Mouse (Mus musculus) liver, embryonic 11.5 days (tissue): ENCODE measurements at regions not wholly inside any gene's neighbourhood (a gene's known extent, or its start where the extent isn't known, plus 50 kb on each side); places are given as distances from the start of the nearest gene placed in this dataset.

Experiments
- ATAC-seq: fragments of 200-750 bp; cut with Nextera tagmentation; replicated peaks from 2 replicates; pipeline ENCODE4 v1.8.0; 2017; ENCODE audit warnings: moderate number of reproducible peaks, mild to moderate bottlenecking, moderate TSS enrichment, moderate library complexity; ENCODE audit not compliant: low FRiP score
- DNase-seq: peaks from one replicate; pipeline ENCODE4 v3.0.0-alpha.2; 2017; ENCODE audit warnings: low spot score
- H3K27ac ChIP-seq: fragments of 300-500 bp; sonication (generic); 2 replicates; pipeline ENCODE4 v1.5.1; 2014; ENCODE audit warnings: mild to moderate bottlenecking, low read depth, low read length, control low read depth
- H3K27me3 ChIP-seq: fragments of 300-500 bp; sonication (generic); replicated peaks from 2 replicates; pipeline ENCODE4 v1.6.1; 2014; ENCODE audit warnings: low read length, mixed read lengths; ENCODE audit not compliant: control insufficient read depth, insufficient read depth
- H3K36me3 ChIP-seq: fragments of 300-500 bp; sonication (generic); 2 replicates; pipeline ENCODE4 v1.6.1; 2014; ENCODE audit warnings: mild to moderate bottlenecking, low read length, moderate library complexity, mixed read lengths; ENCODE audit not compliant: control insufficient read depth, insufficient read depth
- H3K4me1 ChIP-seq: fragments of 300-500 bp; sonication (generic); replicated peaks from 2 replicates; pipeline ENCODE4 v1.6.1; 2014; ENCODE audit warnings: low read length, mixed read lengths; ENCODE audit not compliant: control insufficient read depth, insufficient read depth
- H3K4me2 ChIP-seq: fragments of 300-500 bp; sonication (generic); 2 replicates; pipeline ENCODE4 v1.6.1; 2014; ENCODE audit warnings: mild to moderate bottlenecking, control low read depth, moderate library complexity
- H3K4me3 ChIP-seq: fragments of 300-500 bp; sonication (generic); 2 replicates; pipeline ENCODE4 v1.5.1; 2014; ENCODE audit warnings: low read depth, low read length, control low read depth
- H3K9ac ChIP-seq: fragments of 300-500 bp; sonication (generic); 2 replicates; pipeline ENCODE4 v1.6.1; 2014; ENCODE audit warnings: low read depth, low read length, control low read depth
- H3K9me3 ChIP-seq: fragments of 300-500 bp; sonication (generic); 2 replicates; pipeline ENCODE4 v1.6.1; 2016; ENCODE audit warnings: low read length, inconsistent platforms, mixed read lengths; ENCODE audit not compliant: control insufficient read depth
- WGBS: fragments of 180-500 bp; shearing (Covaris S2); extraction: QIAGEN DNeasy Blood & Tissue Kit; methylation state at CpG from one replicate; pipeline ENCODE4 v1.1.7; 2014; 5-methylcytosine and 5-hydroxymethylcytosine counted together

DNA sequence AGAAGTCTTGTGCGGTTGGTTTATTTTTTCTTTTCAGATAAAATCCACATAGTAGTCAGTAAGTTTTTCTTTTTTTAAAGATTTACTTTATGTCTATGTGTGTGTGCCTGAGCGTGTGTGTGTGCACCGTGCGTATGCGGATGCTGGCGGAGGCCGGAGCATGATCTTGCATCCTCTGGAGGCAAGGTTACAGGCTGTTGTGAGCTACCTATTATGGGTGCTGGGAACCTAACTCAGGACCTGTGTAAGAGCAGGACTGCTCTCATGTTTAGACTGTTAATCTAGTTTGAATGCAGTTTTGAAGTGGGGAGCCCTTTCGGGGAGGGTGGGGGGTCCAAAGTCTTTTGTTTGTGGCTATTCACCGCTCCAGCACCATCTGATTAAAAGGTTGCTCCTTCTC lies 154.1 kb downstream of the Slc38a4 start:
- no peak overlapping the region for H3K27ac ChIP-seq
- no peaks in the 10 kb centered on the region for H3K27me3 ChIP-seq
- no peaks in the 10 kb centered on the region for H3K9me3 ChIP-seq
- ATAC-seq (no peak), DNase-seq (no peak)
- H3K36me3 ChIP-seq = no peaks in the 10 kb centered on the region
- no peaks in the 10 kb centered on the region for H3K4me1 ChIP-seq
- 92% methylated on average over 9 of the region's 9 CpGs for whole genome bisulfite sequencing
- H3K4me2 ChIP-seq = no peak overlapping the region
- no peak overlapping the region for H3K4me3 ChIP-seq
- no peak overlapping the region for H3K9ac ChIP-seq

DNA sequence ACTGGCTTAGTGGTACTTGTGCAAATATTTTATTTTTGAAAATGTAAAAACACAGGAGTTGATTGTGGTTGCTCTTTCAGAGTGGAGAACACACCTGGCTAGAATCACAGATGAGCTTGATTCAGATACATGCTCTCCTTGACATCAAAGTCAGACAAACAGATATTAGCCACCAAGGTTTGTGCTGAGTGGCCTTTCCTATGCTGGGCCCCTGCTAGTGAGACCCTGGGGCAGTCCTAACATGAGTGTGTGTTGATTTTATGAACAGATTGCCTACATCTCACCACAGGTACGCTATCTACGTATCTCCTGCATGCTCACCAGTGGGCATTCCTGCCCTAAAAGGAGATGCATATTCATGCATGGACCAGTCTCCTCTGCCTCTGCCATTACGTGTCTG lies 157.5 kb downstream of the Slc38a4 start:
- no peaks in the 10 kb centered on the region for H3K36me3 ChIP-seq
- DNase-seq (no peak), ATAC-seq (no peak)
- H3K4me2 ChIP-seq = no peak overlapping the region
- H3K27me3 ChIP-seq = no peaks in the 10 kb centered on the region
- no peak overlapping the region for H3K27ac ChIP-seq
- WGBS = 82% methylated on average over 3 of the region's 3 CpGs
- H3K4me1 ChIP-seq = no peaks in the 10 kb centered on the region
- no peaks in the 10 kb centered on the region for H3K9me3 ChIP-seq
- no peak overlapping the region for H3K9ac ChIP-seq
- H3K4me3 ChIP-seq = no peak overlapping the region

- no peak overlapping the region for H3K4me2 ChIP-seq
- no peak overlapping the region for H3K9ac ChIP-seq
- H3K4me1 ChIP-seq = no peaks in the 10 kb centered on the region
- no peaks in the 10 kb centered on the region for H3K36me3 ChIP-seq
- ATAC-seq (no peak), DNase-seq (no peak)
- H3K27ac ChIP-seq = no peak overlapping the region
- no peaks in the 10 kb centered on the region for H3K9me3 ChIP-seq
- WGBS = 70% methylated on average over 10 of the region's 10 CpGs
- no peak overlapping the region for H3K4me3 ChIP-seq
- no peaks in the 10 kb centered on the region for H3K27me3 ChIP-seq
These were observed 170.9 kb downstream of the Slc38a4 start for GRCm38 (mm10) chr15:96884901-96885300.

DNA sequence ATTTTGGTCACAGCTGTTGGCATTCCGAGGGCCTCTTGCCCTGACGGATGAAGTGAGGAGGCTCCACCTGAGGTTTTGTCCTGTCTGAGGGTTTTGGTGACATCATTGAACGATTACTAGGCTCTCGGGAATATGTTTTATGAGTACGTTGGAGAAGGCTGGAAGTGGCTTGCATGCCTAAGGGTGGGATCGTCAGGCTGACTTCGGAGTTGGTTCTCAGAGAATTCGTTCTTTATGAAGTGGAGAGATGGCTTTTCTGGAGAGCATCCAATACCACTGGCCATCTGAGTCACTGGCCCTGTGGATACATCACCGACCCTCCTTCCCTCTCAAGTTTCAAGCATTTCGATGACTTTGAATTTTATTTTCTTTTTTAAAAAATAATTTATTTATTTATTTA lies 172.0 kb downstream of the Slc38a4 start:
- H3K9me3 ChIP-seq = no peaks in the 10 kb centered on the region
- no peak overlapping the region for H3K4me2 ChIP-seq
- H3K36me3 ChIP-seq = no peaks in the 10 kb centered on the region
- H3K4me3 ChIP-seq = no peak overlapping the region
- H3K4me1 ChIP-seq = no peaks in the 10 kb centered on the region
- H3K27ac ChIP-seq = no peak overlapping the region
- 87% methylated on average over 10 of the region's 10 CpGs for WGBS
- ATAC-seq = no peak
- H3K27me3 ChIP-seq = no peaks in the 10 kb centered on the region
- no peak overlapping the region for H3K9ac ChIP-seq
- DNase-seq = no peak

- Histone ChIP-seq H3K27me3 (no peaks in the 10 kb centered on the region), H3K4me1 (no peaks in the 10 kb centered on the region), H3K4me3 (no peak overlapping the region), H3K9ac (no peak overlapping the region), H3K4me2 (no peak overlapping the region), H3K36me3 (no peaks in the 10 kb centered on the region), H3K27ac (no peak overlapping the region), H3K9me3 (no peaks in the 10 kb centered on the region)
- no peak for ATAC-seq
- no peak for DNase-seq
- WGBS = 86% methylated on average over 14 of the region's 14 CpGs
These were observed 173.5 kb downstream of the Slc38a4 start for GRCm38 (mm10) chr15:96882211-96882610.

DNA sequence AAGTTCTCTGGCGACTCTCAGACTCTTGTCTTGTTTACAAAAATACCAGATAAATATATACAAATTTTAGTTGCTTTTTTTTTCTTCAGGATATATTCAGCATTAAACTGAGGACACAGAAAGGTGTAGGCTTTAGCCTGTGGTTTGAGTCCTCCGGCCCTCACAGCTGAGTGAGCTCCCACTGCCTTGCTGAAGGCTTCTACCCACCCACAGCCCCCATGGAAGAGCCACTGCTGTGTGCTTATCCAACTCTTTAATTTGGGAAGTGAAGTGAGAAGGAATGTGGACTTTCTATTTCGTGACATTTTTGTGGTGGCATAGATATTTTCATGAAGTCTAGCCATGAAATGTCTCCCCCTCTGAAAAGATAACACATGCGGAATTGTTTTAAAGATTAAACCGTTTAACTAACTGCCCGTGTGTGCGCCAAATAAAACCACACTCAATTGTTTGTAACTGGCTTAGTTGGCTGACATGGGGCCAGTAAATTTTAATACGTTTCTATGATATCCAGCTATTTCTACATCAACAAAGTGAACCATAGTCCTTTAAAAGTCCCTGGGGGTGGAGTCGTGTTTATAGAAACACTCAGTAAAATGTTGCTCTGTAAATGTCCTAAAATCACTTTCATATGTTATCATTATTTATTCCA lies 174.1 kb downstream of the Slc38a4 start:
- Histone ChIP-seq H3K27ac (no peak overlapping the region), H3K27me3 (no peaks in the 10 kb centered on the region), H3K9ac (no peak overlapping the region), H3K4me1 (no peaks in the 10 kb centered on the region), H3K9me3 (no peaks in the 10 kb centered on the region), H3K4me2 (no peak overlapping the region), H3K4me3 (no peak overlapping the region), H3K36me3 (no peaks in the 10 kb centered on the region)
- 78% methylated on average over 9 of the region's 9 CpGs for WGBS
- no peak for DNase-seq
- ATAC-seq = no peak

DNA sequence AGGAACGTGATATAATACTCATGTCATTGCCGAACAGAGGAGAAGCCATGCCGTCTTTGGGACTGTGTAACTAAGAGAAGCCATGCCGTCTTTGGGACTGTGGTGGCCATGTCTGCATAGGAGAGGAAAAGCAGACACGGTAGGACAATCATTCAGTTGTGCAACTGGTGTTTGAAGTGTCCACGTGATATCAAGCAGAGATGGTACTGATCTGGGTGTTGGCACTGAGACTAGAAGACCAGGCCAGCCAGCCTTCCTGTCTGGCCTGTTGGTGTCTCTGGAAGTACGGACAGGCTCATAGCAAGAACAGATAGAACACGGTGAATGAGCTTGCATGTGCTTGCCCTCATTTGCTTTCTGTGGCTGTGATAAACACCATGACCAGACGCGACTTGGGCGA lies 175.7 kb downstream of the Slc38a4 start:
- Histone ChIP-seq H3K9ac (no peak overlapping the region), H3K4me1 (no peaks in the 10 kb centered on the region), H3K27me3 (no peaks in the 10 kb centered on the region), H3K4me3 (no peak overlapping the region), H3K27ac (no peak overlapping the region), H3K36me3 (no peaks in the 10 kb centered on the region), H3K4me2 (no peak overlapping the region), H3K9me3 (no peaks in the 10 kb centered on the region)
- ATAC-seq = no peak
- WGBS = 86% methylated on average over 11 of the region's 11 CpGs
- DNase-seq = no peak

DNA sequence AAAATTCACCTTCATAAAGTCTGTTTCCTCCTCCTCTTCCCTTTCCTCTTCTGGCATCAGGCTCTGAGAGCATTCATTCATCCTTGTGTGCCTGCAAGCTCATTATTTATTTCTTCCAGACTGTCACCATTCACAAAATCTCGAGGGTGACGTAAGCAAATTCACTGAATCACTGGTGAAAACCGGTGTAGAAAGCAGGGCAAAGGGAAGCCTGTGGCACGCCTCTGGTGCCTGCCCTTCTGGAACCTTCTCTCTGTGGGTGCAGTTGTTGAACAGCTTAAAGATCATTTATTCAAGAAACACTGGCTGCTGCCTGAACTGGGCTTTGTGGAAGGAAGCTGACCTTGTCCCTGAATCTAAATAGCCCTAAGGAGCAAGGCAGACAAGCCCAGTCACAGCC lies 177.0 kb downstream of the Slc38a4 start:
- Histone ChIP-seq H3K9me3 (no peaks in the 10 kb centered on the region), H3K27ac (no peak overlapping the region), H3K27me3 (no peaks in the 10 kb centered on the region), H3K4me1 (no peaks in the 10 kb centered on the region), H3K4me3 (no peak overlapping the region), H3K4me2 (no peak overlapping the region), H3K9ac (no peak overlapping the region), H3K36me3 (no peaks in the 10 kb centered on the region)
- WGBS = 72% methylated on average over 4 of the region's 4 CpGs
- no peak for DNase-seq
- ATAC-seq = no peak

DNA sequence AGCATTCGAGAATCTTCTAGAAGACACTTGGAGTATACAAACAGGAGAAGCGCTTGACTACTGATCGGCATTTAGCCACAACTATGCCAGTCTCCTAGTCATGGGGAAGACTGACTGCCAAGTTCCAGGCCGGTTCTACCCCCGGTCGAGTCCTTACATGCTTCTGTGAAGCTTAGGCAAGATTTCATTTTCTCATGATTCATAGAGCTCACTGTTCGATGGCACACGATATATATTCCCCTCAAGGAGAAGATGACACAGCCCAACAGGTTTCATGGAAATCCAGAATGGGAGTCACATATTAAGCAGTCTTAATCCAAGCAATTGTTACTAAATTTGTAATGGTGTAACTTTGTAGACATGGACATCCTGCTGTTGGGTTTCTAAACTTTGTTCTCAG lies 177.8 kb downstream of the Slc38a4 start:
- WGBS = 84% methylated on average over 8 of the region's 8 CpGs
- H3K4me1 ChIP-seq = no peaks in the 10 kb centered on the region

More for the DNA sequence above, 177.8 kb downstream of the Slc38a4 start:
- no peak for DNase-seq
- Histone ChIP-seq H3K4me3 (no peak overlapping the region), H3K4me2 (no peak overlapping the region), H3K27ac (no peak overlapping the region), H3K27me3 (no peaks in the 10 kb centered on the region), H3K9me3 (no peaks in the 10 kb centered on the region), H3K36me3 (no peaks in the 10 kb centered on the region), H3K9ac (no peak overlapping the region)
- no peak for ATAC-seq
